Mouse (Mus musculus): ENCODE measurements around the gene Dnajb14.

- no peak for TF ChIP-seq POLR2A (IDR thresholded peaks at IDR 0.05; ENCODE audit: borderline replicate concordance, low read depth, low read length)
- no peak for TF ChIP-seq CTCF (IDR thresholded peaks at IDR 0.05; ENCODE audit: low read depth, low read length)
Observed at GRCm38 (mm10) chr3:137943737-137944154, 76.3 kb downstream of the Dnajb14 start.

All from bone marrow macrophage, adult 2 months (primary cell).